ENCODE assay signal across 19 mouse cellular contexts in genomic region chr10:42042881-42043280, GRCm38 (mm10). TPM values are rescaled to one million over a fixed set of nuclear protein-coding genes. Genes with fewer than 3 reads are reported as not detected.
A peak's percentile ranks its signal among the peaks of the same experiment; 100 is the strongest.
DNase-seq lines count a peak whose midpoint lies in the region; ATAC-seq and TF ChIP-seq lines count a peak whose summit lies in the region.
"Had no signal": no experiment of that assay in that cellular context is flagged by ENCODE, and none has a peak within 500 bp of the region (broad histone marks: within the 10 kb centered on the region; RNA-seq: fewer than 3 reads in every experiment).

No protein-coding gene starts in this region.

- no peaks in the 10 kb centered on the region for H3K4me1 ChIP-seq in midbrain, embryonic 11.5 days (ENCODE audit: control insufficient read depth, insufficient read depth, low read length)
- no peaks in the 10 kb centered on the region for H3K4me1 ChIP-seq in midbrain, embryonic 15.5 days
- peaks cover 12% of the 10 kb centered on the region for H3K4me1 ChIP-seq in stomach, embryonic 16.5 days (ENCODE audit: control insufficient read depth, insufficient read depth, low read length)
- 0 out of 2 replicates have a peak, but pooled peaks cover 3% of the 10 kb centered on the region for H3K4me1 ChIP-seq in kidney, embryonic 14.5 days (ENCODE audit: control insufficient read depth, insufficient read depth, low read length)
- no peaks in the 10 kb centered on the region for H3K4me1 ChIP-seq in hindbrain, embryonic 12.5 days
- H3K4me1 ChIP-seq: midbrain, embryonic 13.5 days had no signal

- ATAC-seq in midbrain, embryonic 11.5 days (ENCODE audit: low FRiP score), result no peak
- no peak for ATAC-seq in midbrain, embryonic 15.5 days (replicated peaks)
- no peak for ATAC-seq in stomach, embryonic 16.5 days (ENCODE audit: insufficient read depth, low FRiP score)
- no peak for ATAC-seq in kidney, embryonic 14.5 days (ENCODE audit: low FRiP score, low TSS enrichment)
- no peak for ATAC-seq in hindbrain, embryonic 12.5 days (ENCODE audit: low FRiP score)
- ATAC-seq: forebrain, embryonic 13.5 days; intestine, postnatal 0 days; liver, embryonic 12.5 days; midbrain, embryonic 13.5 days had no signal

- H3K27ac ChIP-seq in gastrocnemius, adult 2 months, result peak overlapping the region; percentile 55
- H3K27ac ChIP-seq in midbrain, embryonic 11.5 days (ENCODE audit: low read depth, low read length), result no peak overlapping the region
- no peak overlapping the region for H3K27ac ChIP-seq in midbrain, embryonic 15.5 days
- H3K27ac ChIP-seq in stomach, embryonic 16.5 days (ENCODE audit: low read length), result peak overlapping the region; percentile 1
- no peak overlapping the region for H3K27ac ChIP-seq in kidney, embryonic 14.5 days (ENCODE audit: low read depth, low read length)
- H3K27ac ChIP-seq in hindbrain, embryonic 12.5 days, result no peak overlapping the region
- H3K27ac ChIP-seq: forebrain, embryonic 13.5 days; liver, embryonic 12.5 days; midbrain, embryonic 13.5 days had no signal

- DNase-seq in gastrocnemius, adult 2 months, result no peak
- DNase-seq in gastrocnemius, adult 8-10 months (ENCODE audit: low spot score in 2 of 2), result no peak
- peak; percentile 44 for DNase-seq in midbrain, embryonic 11.5 days (ENCODE audit: low spot score, missing footprints)
- DNase-seq in left cerebral cortex, postnatal 14 days (ENCODE audit: low spot score in 2 of 2), result peak; percentile 59
- DNase-seq: adrenal gland, adult 8-10 months; B cell, adult 2 months; cerebellum, adult 8-10 months; heart, adult 18-20 months; kidney, postnatal 4 days; lung, postnatal 4 days; thymus, adult 2 months had no signal

- WGBS in midbrain, embryonic 11.5 days, result 83% methylated on average over 1 of the region's 1 CpGs
- 73% methylated on average over 1 of the region's 1 CpGs for WGBS in midbrain, embryonic 15.5 days
- WGBS in stomach, embryonic 16.5 days, result 55% methylated on average over 1 of the region's 1 CpGs
- WGBS in kidney, embryonic 14.5 days, result 76% methylated on average over 1 of the region's 1 CpGs
- WGBS in hindbrain, embryonic 12.5 days, result 86% methylated on average over 1 of the region's 1 CpGs

- H3K27me3 ChIP-seq in midbrain, embryonic 11.5 days (ENCODE audit: control insufficient read depth, insufficient read depth, low read length), result no peaks in the 10 kb centered on the region
- H3K27me3 ChIP-seq in midbrain, embryonic 15.5 days (replicated peaks), result no peaks in the 10 kb centered on the region
- no peaks in the 10 kb centered on the region for H3K27me3 ChIP-seq in stomach, embryonic 16.5 days (ENCODE audit: control insufficient read depth, insufficient read depth, low read length)
- H3K27me3 ChIP-seq in kidney, embryonic 14.5 days (ENCODE audit: control insufficient read depth, insufficient read depth, low read length), result no peaks in the 10 kb centered on the region
- no peaks in the 10 kb centered on the region for H3K27me3 ChIP-seq in hindbrain, embryonic 12.5 days
- H3K27me3 ChIP-seq: forebrain, embryonic 13.5 days; liver, embryonic 12.5 days; midbrain, embryonic 13.5 days had no signal

- intact Hi-C loops in gastrocnemius, adult 2 months (cut with DNase I), result no loop called here
- intact Hi-C loops in left cerebral cortex, postnatal 14 days (cut with DNase I), result no loop called here

- H3K9me3 ChIP-seq in midbrain, embryonic 11.5 days (ENCODE audit: control insufficient read depth, low read length), result no peaks in the 10 kb centered on the region
- no peaks in the 10 kb centered on the region for H3K9me3 ChIP-seq in midbrain, embryonic 15.5 days
- no peaks in the 10 kb centered on the region for H3K9me3 ChIP-seq in stomach, embryonic 16.5 days (replicated peaks; ENCODE audit: control insufficient read depth, low read length)
- no peaks in the 10 kb centered on the region for H3K9me3 ChIP-seq in kidney, embryonic 14.5 days (ENCODE audit: control insufficient read depth, low read length)
- no peaks in the 10 kb centered on the region; the same call in 1 of the 2 replicates for H3K9me3 ChIP-seq in hindbrain, embryonic 12.5 days (replicated peaks)
- H3K9me3 ChIP-seq: forebrain, embryonic 13.5 days; liver, embryonic 12.5 days had no signal

- H3K9ac ChIP-seq in midbrain, embryonic 11.5 days (ENCODE audit: low read length), result no peak overlapping the region
- no peak overlapping the region for H3K9ac ChIP-seq in midbrain, embryonic 15.5 days
- H3K9ac ChIP-seq in stomach, embryonic 16.5 days (ENCODE audit: low read length), result no peak overlapping the region
- H3K9ac ChIP-seq in kidney, embryonic 14.5 days (ENCODE audit: low read depth, low read length), result no peak overlapping the region
- no peak overlapping the region for H3K9ac ChIP-seq in hindbrain, embryonic 12.5 days
- H3K9ac ChIP-seq: forebrain, embryonic 13.5 days; liver, embryonic 12.5 days; midbrain, embryonic 13.5 days had no signal

- no peak for TF ChIP-seq CTCF in gastrocnemius, adult 2 months (IDR thresholded peaks at IDR 0.05)

- no peaks in the 10 kb centered on the region for H3K36me3 ChIP-seq in midbrain, embryonic 11.5 days (ENCODE audit: control insufficient read depth, insufficient read depth, low read length)
- H3K36me3 ChIP-seq in midbrain, embryonic 15.5 days (replicated peaks), result no peaks in the 10 kb centered on the region
- no peaks in the 10 kb centered on the region for H3K36me3 ChIP-seq in stomach, embryonic 16.5 days (ENCODE audit: control insufficient read depth, insufficient read depth, low read length)
- no peaks in the 10 kb centered on the region for H3K36me3 ChIP-seq in kidney, embryonic 14.5 days (ENCODE audit: control insufficient read depth, insufficient read depth, low read length)
- no peaks in the 10 kb centered on the region for H3K36me3 ChIP-seq in hindbrain, embryonic 12.5 days
- H3K36me3 ChIP-seq: liver, embryonic 12.5 days; midbrain, embryonic 13.5 days had no signal

- no peak overlapping the region for H3K4me3 ChIP-seq in gastrocnemius, adult 2 months
- H3K4me3 ChIP-seq in midbrain, embryonic 11.5 days (ENCODE audit: low read depth, low read length), result no peak overlapping the region
- no peak overlapping the region for H3K4me3 ChIP-seq in midbrain, embryonic 15.5 days
- no peak overlapping the region for H3K4me3 ChIP-seq in stomach, embryonic 16.5 days (replicated peaks; ENCODE audit: low read length)
- H3K4me3 ChIP-seq in kidney, embryonic 14.5 days (ENCODE audit: low read length), result no peak overlapping the region
- no peak overlapping the region for H3K4me3 ChIP-seq in hindbrain, embryonic 12.5 days
- H3K4me3 ChIP-seq: forebrain, embryonic 13.5 days; liver, embryonic 12.5 days; midbrain, embryonic 13.5 days had no signal

- no peak overlapping the region for H3K4me2 ChIP-seq in midbrain, embryonic 11.5 days
- no peak overlapping the region for H3K4me2 ChIP-seq in midbrain, embryonic 15.5 days
- no peak overlapping the region for H3K4me2 ChIP-seq in stomach, embryonic 16.5 days (ENCODE audit: low read depth, low read length)
- no peak overlapping the region for H3K4me2 ChIP-seq in kidney, embryonic 14.5 days (replicated peaks; ENCODE audit: low read depth, low read length)
- H3K4me2 ChIP-seq in hindbrain, embryonic 12.5 days (replicated peaks), result no peak overlapping the region
- H3K4me2 ChIP-seq: forebrain, embryonic 13.5 days; liver, embryonic 12.5 days; midbrain, embryonic 13.5 days had no signal

RNA-seq across cellular contexts. Expression of gene Armc2, which starts 24.6 kb away (rescaled TPM):
- total RNA-seq in gastrocnemius, adult 2 months (2021), result under 1 TPM; 0.23 to 0.84 TPM
- under 1 TPM; 0.20 to 0.70 (median 0.41) TPM for total RNA-seq in gastrocnemius, adult 8-10 months (2022)
- 2.4 and 3.8 TPM in 2 replicates for polyA plus RNA-seq in midbrain, embryonic 11.5 days (2014; fragmentation: Nextera tagmentation; extraction: Ambion mirVana)
- 11.3 and 11.9 TPM in 2 replicates for polyA plus RNA-seq in midbrain, embryonic 15.5 days (2015; fragmentation: Nextera tagmentation; extraction: Ambion mirVana)
- 10 to 100 TPM; 14.2 to 18.0 TPM for total RNA-seq in left cerebral cortex, postnatal 14 days (2021)
- 2.3 and 2.9 TPM in 2 replicates for polyA plus RNA-seq in stomach, embryonic 16.5 days (2015; fragmentation: Nextera tagmentation; extraction: Ambion mirVana)
- polyA plus RNA-seq in kidney, embryonic 14.5 days (2014; fragmentation: Nextera tagmentation; extraction: Ambion mirVana), result 0.42 and 1.8 TPM in 2 replicates
- polyA plus RNA-seq in hindbrain, embryonic 12.5 days (2016; fragmentation: Nextera tagmentation; extraction: Ambion mirVana), result 4.7 and 4.8 TPM in 2 replicates

Comparison
In these comparisons a context has a peak if more than half of its experiments do, and no peak if none do; other contexts are left out.
1. DNase-seq: peak in midbrain, embryonic 11.5 days (single experiment) and left cerebral cortex, postnatal 14 days (2 of 2); none in gastrocnemius, adult 2 months (single experiment) and gastrocnemius, adult 8-10 months (0 of 2).
2. H3K27ac ChIP-seq: peak in gastrocnemius, adult 2 months (single experiment) and stomach, embryonic 16.5 days (single experiment); none in midbrain, embryonic 11.5 days (single experiment), midbrain, embryonic 15.5 days (single experiment), kidney, embryonic 14.5 days (single experiment) and hindbrain, embryonic 12.5 days (single experiment).